Mouse (Mus musculus) forebrain, embryonic 14.5 days (tissue): Measurements from ENCODE around the gene Art1. TPM values are rescaled to one million over a fixed set of nuclear protein-coding genes. Genes with fewer than 3 reads are reported as not detected.

Source experiments
- ATAC-seq: fragments of 200-750 bp; cut with Nextera tagmentation; 2 replicates; pipeline ENCODE4 v1.8.0; 2017; ENCODE audit warnings: mild to moderate bottlenecking, moderate library complexity
- DNase-seq: peaks from one replicate; pipeline ENCODE4 v3.0.0-alpha.2; 2015; ENCODE audit warnings: low spot score
- H3K27ac ChIP-seq: fragments of 300-500 bp; sonication (generic); 2 replicates; pipeline ENCODE4 v1.5.1; 2014; ENCODE audit warnings: low read depth, mild to moderate bottlenecking, control low read depth, low read length, moderate library complexity
- H3K27me3 ChIP-seq: fragments of 300-500 bp; sonication (generic); replicated peaks from 2 replicates; pipeline ENCODE4 v1.6.1; 2014; ENCODE audit warnings: low read length, control low read depth, mixed read lengths; ENCODE audit not compliant: control insufficient read depth, insufficient read depth
- H3K36me3 ChIP-seq: fragments of 300-500 bp; sonication (generic); 2 replicates; pipeline ENCODE4 v1.6.1; 2014; ENCODE audit warnings: low read length, control low read depth; ENCODE audit not compliant: control insufficient read depth, insufficient read depth
- H3K4me1 ChIP-seq: fragments of 300-500 bp; sonication (generic); 2 replicates; pipeline ENCODE4 v1.6.1; 2014; ENCODE audit warnings: antibody characterized with exemption, low read length, control low read depth; ENCODE audit not compliant: control insufficient read depth, insufficient read depth
- H3K4me2 ChIP-seq: fragments of 300-500 bp; sonication (generic); 2 replicates; pipeline ENCODE4 v1.6.1; 2014; ENCODE audit warnings: mild to moderate bottlenecking, control low read depth, low read length
- H3K4me3 ChIP-seq: fragments of 300-500 bp; sonication (generic); 2 replicates; pipeline ENCODE4 v1.5.1; 2014; ENCODE audit warnings: low read depth, low read length, control low read depth
- H3K9ac ChIP-seq: fragments of 300-500 bp; sonication (generic); 2 replicates; pipeline ENCODE4 v1.6.1; 2014; ENCODE audit warnings: mild to moderate bottlenecking, low read length, control low read depth, moderate library complexity
- H3K9me3 ChIP-seq: fragments of 300-500 bp; sonication (generic); replicated peaks from 2 replicates; pipeline ENCODE4 v1.6.1; 2016; ENCODE audit warnings: low read length, control low read depth, mixed read lengths; ENCODE audit not compliant: control insufficient read depth
- WGBS: fragments of 180-500 bp; shearing (Covaris S2); extraction: QIAGEN DNeasy Blood & Tissue Kit; methylation state at CpG from one replicate; pipeline ENCODE4 v1.1.7; 2014; 5-methylcytosine and 5-hydroxymethylcytosine counted together
- polyA plus RNA-seq: library from polyadenylated mRNA; unstranded; fragments of >200 nt; fragmentation: Nextera tagmentation; extraction: Ambion mirVana; gene quantifications from 2 replicates; pipeline ENCODE4 v1.2.1, GENCODE M21; 2014

Art1 gene
- polyA plus RNA-seq, 1 experiment from 2014 or later, result 0.56 TPM

- H3K36me3 ChIP-seq, result peaks cover 40% of the 10 kb centered on the region
- H3K27ac ChIP-seq, result no peak overlapping the region
- no peaks in the 10 kb centered on the region for H3K9me3 ChIP-seq
- ATAC-seq (no peak), DNase-seq (no peak)
- H3K4me2 ChIP-seq, result no peak overlapping the region
- no peak overlapping the region for H3K9ac ChIP-seq
- no peaks in the 10 kb centered on the region for H3K4me1 ChIP-seq
- 70% methylated on average over 6 of the region's 6 CpGs for WGBS
- H3K27me3 ChIP-seq, result no peaks in the 10 kb centered on the region
- H3K4me3 ChIP-seq, result no peak overlapping the region
Observed at GRCm38 (mm10) chr7:102117382-102117781, 15.8 kb downstream of the Art1 start.

- 93% methylated on average over 10 of the region's 10 CpGs for WGBS
- H3K9ac ChIP-seq, result no peak overlapping the region
- peaks cover 69% of the 10 kb centered on the region for H3K36me3 ChIP-seq
- no peaks in the 10 kb centered on the region for H3K27me3 ChIP-seq
- DNase-seq, result no peak
- H3K4me2 ChIP-seq, result no peak overlapping the region
- H3K9me3 ChIP-seq, result no peaks in the 10 kb centered on the region
- no peak overlapping the region for H3K27ac ChIP-seq
- H3K4me3 ChIP-seq, result no peak overlapping the region
- H3K4me1 ChIP-seq, result no peaks in the 10 kb centered on the region
- no peak for ATAC-seq
Observed at GRCm38 (mm10) chr7:102120326-102120725, 18.8 kb downstream of the Art1 start.

- H3K4me1 ChIP-seq, result no peaks in the 10 kb centered on the region
Observed at GRCm38 (mm10) chr7:102132395-102132794, 30.9 kb downstream of the Art1 start.

GRCm38 (mm10) chr7:102137464-102137863, 35.9 kb downstream of the Art1 start:
- Histone ChIP-seq H3K27ac (no peak overlapping the region), H3K9ac (no peak overlapping the region), H3K27me3 (no peaks in the 10 kb centered on the region), H3K4me2 (no peak overlapping the region), H3K9me3 (no peaks in the 10 kb centered on the region), H3K4me3 (no peak overlapping the region), H3K36me3 (peaks cover 79% of the 10 kb centered on the region), H3K4me1 (no peaks in the 10 kb centered on the region)
- ATAC-seq (no peak), DNase-seq (peak; percentile 44)
- WGBS, result 84% methylated on average over 1 of the region's 1 CpGs

More at GRCm38 (mm10) chr7:102132395-102132794, 30.9 kb downstream of the Art1 start:
- no peak for ATAC-seq
- DNase-seq, result no peak
- 97% methylated on average over 4 of the region's 4 CpGs for WGBS
- Histone ChIP-seq H3K4me3 (no peak overlapping the region), H3K9me3 (no peaks in the 10 kb centered on the region), H3K4me2 (no peak overlapping the region), H3K27ac (no peak overlapping the region), H3K9ac (no peak overlapping the region), H3K36me3 (peaks cover 84% of the 10 kb centered on the region), H3K27me3 (no peaks in the 10 kb centered on the region)

- 96% methylated on average over 5 of the region's 5 CpGs for WGBS
- no peak overlapping the region for H3K4me3 ChIP-seq
- H3K4me1 ChIP-seq, result no peaks in the 10 kb centered on the region
- H3K9ac ChIP-seq, result no peak overlapping the region
- H3K27me3 ChIP-seq, result no peaks in the 10 kb centered on the region
- ATAC-seq (no peak), DNase-seq (no peak)
- no peaks in the 10 kb centered on the region for H3K9me3 ChIP-seq
- no peak overlapping the region for H3K4me2 ChIP-seq
- H3K36me3 ChIP-seq, result peaks cover 74% of the 10 kb centered on the region
- H3K27ac ChIP-seq, result no peak overlapping the region
Observed at GRCm38 (mm10) chr7:102137898-102138297, 36.4 kb downstream of the Art1 start.

GRCm38 (mm10) chr7:102153691-102154090, 52.1 kb downstream of the Art1 start:
- Histone ChIP-seq H3K27ac (no peak overlapping the region), H3K4me1 (no peaks in the 10 kb centered on the region), H3K27me3 (no peaks in the 10 kb centered on the region), H3K4me3 (no peak overlapping the region), H3K9me3 (no peaks in the 10 kb centered on the region), H3K36me3 (peaks cover 65% of the 10 kb centered on the region), H3K4me2 (no peak overlapping the region), H3K9ac (no peak overlapping the region)
- no peak for DNase-seq
- ATAC-seq, result no peak
- 95% methylated on average over 5 of the region's 5 CpGs for WGBS

Other genes with a start within 250 kb of the Art1 start
- gene Folr2, start 244.5 kb upstream of the Art1 start, polyA plus RNA-seq, result 1.1 and 1.8 TPM in 2 replicates
- 75.0 and 87.6 TPM in 2 replicates for gene Anapc15, start 238.0 kb upstream of the Art1 start, polyA plus RNA-seq
- gene Folr1, start 231.0 kb upstream of the Art1 start, polyA plus RNA-seq, result 26.1 and 30.6 TPM in 2 replicates
- 181 and 201 TPM in 2 replicates for gene Lamtor1, start 195.8 kb upstream of the Art1 start, polyA plus RNA-seq
- gene Tomt, start 195.4 kb upstream of the Art1 start, polyA plus RNA-seq, result 0.18 and 0.36 TPM in 2 replicates
- gene Lrrc51, start 167.8 kb upstream of the Art1 start, polyA plus RNA-seq, result 9.6 and 12.9 TPM in 2 replicates
- gene Numa1, start 167.6 kb upstream of the Art1 start, polyA plus RNA-seq, result 72.4 and 74.4 TPM in 2 replicates
- gene Il18bp, start 83.1 kb upstream of the Art1 start, polyA plus RNA-seq, result 2.0 and 2.9 TPM in 2 replicates
- 33.9 and 35.2 TPM in 2 replicates for gene Rnf121, start 36.3 kb upstream of the Art1 start, polyA plus RNA-seq
- gene Xndc1, start 36.2 kb upstream of the Art1 start, polyA plus RNA-seq, result 19.0 and 23.5 TPM in 2 replicates
- gene Xntrpc, start 36.0 kb upstream of the Art1 start, polyA plus RNA-seq, result 0.99 and 1.3 TPM in 2 replicates
- gene Trpc2, start 18.6 kb upstream of the Art1 start, polyA plus RNA-seq, result not detected in 2 replicates
- gene Art5, start 7.7 kb downstream of the Art1 start, polyA plus RNA-seq, result 0.98 and 1.0 TPM in 2 replicates
- not detected in 2 replicates for gene Chrna10, start 15.1 kb downstream of the Art1 start, polyA plus RNA-seq
- gene Nup98, start 108.4 kb downstream of the Art1 start, polyA plus RNA-seq, result 21.6 and 26.2 TPM in 2 replicates
- gene Pgap2, start 108.5 kb downstream of the Art1 start, polyA plus RNA-seq, result 53.3 and 54.1 TPM in 2 replicates
- gene Rhog, start 154.3 kb downstream of the Art1 start, polyA plus RNA-seq, result 22.0 and 24.8 TPM in 2 replicates
- 6.5 and 8.8 TPM in 2 replicates for gene Stim1, start 166.1 kb downstream of the Art1 start, polyA plus RNA-seq